15 mouse cellular contexts compared by ENCODE assay signal in the genomic region with DNA sequence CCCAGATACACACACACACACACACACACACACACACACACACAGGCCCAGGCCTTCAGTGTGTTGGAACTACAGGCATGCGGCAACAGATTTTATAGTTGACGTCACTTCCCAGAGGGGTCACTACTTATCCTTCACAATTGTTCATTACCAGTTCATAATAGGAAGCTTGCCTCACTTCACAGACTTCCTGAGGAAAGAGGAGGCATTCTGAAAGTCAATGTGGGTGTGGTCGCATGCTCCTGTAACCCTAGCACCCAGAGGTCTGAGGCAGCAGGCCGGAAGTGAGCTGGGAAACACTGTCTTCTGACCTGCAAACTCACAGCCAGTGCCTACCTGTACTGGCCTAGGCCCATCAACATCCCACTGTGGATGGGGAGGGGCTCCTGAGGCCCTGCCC. TPM values are rescaled to one million over a fixed set of nuclear protein-coding genes. Genes with fewer than 3 reads are reported as not detected.
DNase-seq lines count a peak whose midpoint lies in the region; ATAC-seq lines count a peak whose summit lies in the region.
"Had no signal": no experiment of that assay in that cellular context is flagged by ENCODE, and none has a peak within 500 bp of the region (broad histone marks: within the 10 kb centered on the region; RNA-seq: fewer than 3 reads in every experiment).

No protein-coding gene starts in this region.

- H3K27me3 ChIP-seq in kidney, embryonic 14.5 days (ENCODE audit: control insufficient read depth, insufficient read depth, low read length): no peaks in the 10 kb centered on the region
- H3K27me3 ChIP-seq: limb, embryonic 15.5 days; neural tube, embryonic 12.5 days had no signal

- no peak overlapping the region for H3K4me2 ChIP-seq in kidney, embryonic 14.5 days (replicated peaks; ENCODE audit: low read depth, low read length)
- H3K4me2 ChIP-seq: limb, embryonic 15.5 days; midbrain, embryonic 11.5 days; neural tube, embryonic 12.5 days had no signal

- no peak for ATAC-seq in CD4-positive, CD25-positive, alpha-beta regulatory T cell, adult 4 months
- ATAC-seq in kidney, embryonic 14.5 days (ENCODE audit: low FRiP score, low TSS enrichment): peak; percentile 24; the same call in 1 of the 2 replicates

- no peak overlapping the region for H3K4me3 ChIP-seq in kidney, embryonic 14.5 days (ENCODE audit: low read length)
- H3K4me3 ChIP-seq: erythroblast, embryonic 14.5 days; gastrocnemius, adult 2 months; limb, embryonic 15.5 days; neural tube, embryonic 12.5 days had no signal

- peak; percentile 41 for DNase-seq in CD4-positive, CD25-positive, alpha-beta regulatory T cell, adult 2 months (ENCODE audit: low read depth, low spot score)
- no peak for DNase-seq in kidney, adult 18-20 months
- DNase-seq in kidney, postnatal 25 days: peak; percentile 2 to 43
- peak; percentile 16 to 32 for DNase-seq in natural killer cell, adult 2 months (ENCODE audit: low spot score in 2 of 2)
- no peak for DNase-seq in testis, postnatal 10 days (ENCODE audit: low spot score)
- no peak for DNase-seq in urinary bladder, postnatal 4 days (ENCODE audit: low spot score in 2 of 2)
- DNase-seq: gastrocnemius, adult 2 months; layer of hippocampus, adult 9-11 months; thymus, postnatal 14 days had no signal

- no peak overlapping the region for H3K27ac ChIP-seq in kidney, embryonic 14.5 days (ENCODE audit: low read depth, low read length)
- H3K27ac ChIP-seq: gastrocnemius, adult 2 months; limb, embryonic 15.5 days; neural tube, embryonic 12.5 days had no signal

- no peak overlapping the region for H3K9ac ChIP-seq in kidney, embryonic 14.5 days (ENCODE audit: low read depth, low read length)
- H3K9ac ChIP-seq: limb, embryonic 15.5 days; neural tube, embryonic 12.5 days had no signal

- H3K9me3 ChIP-seq in kidney, embryonic 14.5 days (ENCODE audit: control insufficient read depth, low read length): no peaks in the 10 kb centered on the region
- H3K9me3 ChIP-seq: limb, embryonic 15.5 days; neural tube, embryonic 12.5 days had no signal

- 64% methylated on average over 4 of the region's 4 CpGs for WGBS in kidney, embryonic 14.5 days

- H3K36me3 ChIP-seq in kidney, embryonic 14.5 days (ENCODE audit: control insufficient read depth, insufficient read depth, low read length): no peaks in the 10 kb centered on the region
- H3K36me3 ChIP-seq: neural tube, embryonic 12.5 days had no signal

- no peaks in the 10 kb centered on the region; the same call in 1 of the 2 replicates for H3K4me1 ChIP-seq in kidney, embryonic 14.5 days (ENCODE audit: control insufficient read depth, insufficient read depth, low read length)
- H3K4me1 ChIP-seq: limb, embryonic 15.5 days had no signal

RNA-seq across cellular contexts. Expression of gene Slc2a8, which starts 43.2 kb away (rescaled TPM):
- 1 to 10 TPM; 1.7 to 3.3 TPM for polyA plus RNA-seq in CD4-positive, CD25-positive, alpha-beta regulatory T cell, adult 4 months (2017; shearing (Covaris generic))
- 19.0 and 21.1 TPM in 2 replicates for polyA plus RNA-seq in kidney, embryonic 14.5 days (2014; fragmentation: Nextera tagmentation; extraction: Ambion mirVana)

Comparison
In these comparisons a context has a peak if more than half of its experiments do, and no peak if none do; other contexts are left out.
1. DNase-seq: peak in CD4-positive, CD25-positive, alpha-beta regulatory T cell, adult 2 months (single experiment), kidney, postnatal 25 days (2 of 2) and natural killer cell, adult 2 months (2 of 2); none in kidney, adult 18-20 months (single experiment), testis, postnatal 10 days (single experiment) and urinary bladder, postnatal 4 days (0 of 2).